Mouse (Mus musculus): ENCODE measurements around the gene Sardh.

DNA sequence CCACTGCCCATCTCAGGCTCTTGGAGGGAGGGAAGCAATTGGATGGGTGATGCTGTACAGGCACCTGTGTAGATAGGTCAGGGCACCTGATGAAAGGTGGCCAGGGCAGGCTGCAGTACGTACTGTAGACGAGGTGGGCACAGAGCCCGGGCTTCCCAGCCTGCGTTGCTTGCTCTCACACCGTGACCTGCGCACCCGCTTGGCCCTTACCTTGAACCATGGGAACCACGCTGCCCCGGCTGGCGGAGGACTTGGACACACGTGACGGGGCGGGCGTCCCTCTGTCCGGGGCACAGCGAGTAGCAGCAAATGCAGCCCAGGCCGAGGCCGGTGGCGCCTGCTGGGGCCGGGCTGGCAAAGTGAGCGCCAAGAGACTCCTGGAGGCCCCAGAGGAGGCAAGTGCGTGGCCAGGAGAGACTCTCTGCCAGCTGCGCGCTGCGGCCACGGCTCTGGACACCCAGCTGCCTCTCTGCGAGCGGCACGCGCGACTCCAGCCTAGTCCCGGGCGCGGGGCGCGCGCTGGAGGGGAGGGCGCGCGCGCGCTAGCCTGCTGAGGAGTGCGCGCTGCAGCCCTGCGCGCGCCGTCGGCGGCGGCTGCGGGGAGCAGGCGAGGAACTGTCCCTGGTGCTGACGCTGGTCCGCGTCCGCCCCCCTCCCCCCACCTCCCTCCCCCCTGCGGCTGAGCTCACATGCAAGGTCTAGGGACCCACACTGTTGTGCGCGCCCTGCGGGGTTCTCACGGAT, 106.0 kb downstream of the Sardh start, which contains the start of gene Fam163b:
- no peak for TF ChIP-seq CHD2 (IDR thresholded peaks at IDR 0.05; ENCODE audit: low read depth, low read length)
- no peak for TF ChIP-seq ZC3H11A (IDR thresholded peaks at IDR 0.05; ENCODE audit: borderline replicate concordance, low read depth, low read length)
